Mouse (Mus musculus) kidney, adult 2 months (tissue): ENCODE measurements around the gene Dync1i1.

ENCODE experiments used
- CTCF ChIP-seq: fragments of 200-500 bp; conservative IDR thresholded peaks from 2 replicates; pipeline ENCODE4 v1.5.1; 2011; ENCODE audit warnings: low read depth, mild to moderate bottlenecking, control low read depth, low read length, moderate library complexity, mixed read lengths; ENCODE audit not compliant: insufficient read depth, insufficient read length
- POLR2A ChIP-seq: fragments of 200-500 bp; IDR thresholded peaks from one replicate; pipeline ENCODE4 v1.6.1; 2011; ENCODE audit warnings: low read depth, low read length, control low read depth

DNA sequence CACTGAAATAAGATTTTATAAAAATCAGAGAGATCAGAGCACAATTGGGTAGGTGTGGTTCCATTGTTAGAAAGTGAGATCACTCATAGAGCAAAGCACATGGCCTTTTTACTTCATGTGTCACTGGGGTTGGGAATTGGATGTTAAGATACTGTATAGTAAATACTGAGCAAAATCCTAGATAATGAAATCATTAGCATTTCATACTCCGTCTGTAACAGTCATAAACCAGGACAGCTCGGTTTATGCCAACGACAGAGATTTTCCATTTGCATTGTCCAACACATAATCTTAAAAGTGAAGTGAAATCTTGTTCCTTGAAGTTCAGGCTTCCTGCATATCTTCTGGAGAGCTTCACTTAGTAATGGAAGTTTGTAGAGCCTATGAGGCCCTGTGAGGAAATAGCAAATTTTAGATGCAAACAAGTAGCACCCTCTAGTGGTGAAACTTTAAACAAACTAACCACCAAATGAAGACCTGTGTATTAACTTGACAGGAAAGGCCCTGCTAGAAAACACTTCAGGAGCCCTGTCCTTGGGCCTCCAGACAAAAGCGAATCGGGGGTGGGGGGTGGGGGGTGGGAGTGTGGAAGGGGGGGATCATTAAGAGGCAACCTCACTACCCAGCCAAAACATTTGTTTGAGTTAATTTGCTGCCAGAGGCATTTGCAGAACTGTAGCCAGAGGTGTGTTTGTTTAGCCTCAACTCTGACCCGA is 76.8 kb downstream of the Dync1i1 start:
- no peak for TF ChIP-seq POLR2A
- TF ChIP-seq CTCF, result 0 out of 2 replicates have a peak, but pooled peaks have one; percentile 9
